Mouse (Mus musculus) midbrain, postnatal 0 days (tissue): ENCODE measurements around the gene Pacsin2. TPM values are rescaled to one million over a fixed set of nuclear protein-coding genes. Genes with fewer than 3 reads are reported as not detected.
A peak's percentile ranks its signal among the peaks of the same experiment; 100 is the strongest.
"Not testable (repeated sequence)": the region's sequence is repeated elsewhere in the genome, so short reads cannot be mapped to it uniquely, and the experiment has no call there.

Experiments used
- ATAC-seq: fragments of 200-750 bp; cut with Nextera tagmentation; 2 replicates; pipeline ENCODE4 v1.8.0; 2017; ENCODE audit warnings: moderate number of reproducible peaks, mild to moderate bottlenecking, moderate TSS enrichment, moderate library complexity; ENCODE audit not compliant: low FRiP score
- DNase-seq: peaks from one replicate; pipeline ENCODE4 v3.0.0-alpha.2; 2015; ENCODE audit warnings: low spot score
- H3K27ac ChIP-seq: fragments of 300-500 bp; sonication (generic); 2 replicates; pipeline ENCODE4 v1.5.1; 2014; ENCODE audit warnings: low read depth, mild to moderate bottlenecking, low read length, mixed read lengths
- H3K27me3 ChIP-seq: fragments of 300-500 bp; sonication (generic); 2 replicates; pipeline ENCODE4 v1.6.1; 2014; ENCODE audit warnings: low read length, control low read depth, mixed read lengths; ENCODE audit not compliant: insufficient read depth
- H3K36me3 ChIP-seq: fragments of 300-500 bp; sonication (generic); 2 replicates; pipeline ENCODE4 v1.6.1; 2014; ENCODE audit warnings: low read length, control low read depth, mixed read lengths; ENCODE audit not compliant: insufficient read depth
- H3K4me1 ChIP-seq: fragments of 300-500 bp; sonication (generic); 2 replicates; pipeline ENCODE4 v1.6.1; 2014; ENCODE audit warnings: mild to moderate bottlenecking, control low read depth, antibody characterized with exemption, low read length, mixed read lengths; ENCODE audit not compliant: insufficient read depth
- H3K4me2 ChIP-seq: fragments of 300-500 bp; sonication (generic); 2 replicates; pipeline ENCODE4 v1.6.1; 2014; ENCODE audit warnings: low read depth, mild to moderate bottlenecking, low read length, mixed read lengths; ENCODE audit not compliant: poor library complexity, severe bottlenecking
- H3K4me3 ChIP-seq: fragments of 300-500 bp; sonication (generic); 2 replicates; pipeline ENCODE4 v1.5.1; 2014; ENCODE audit warnings: low read depth, mild to moderate bottlenecking, low read length, moderate library complexity
- H3K9ac ChIP-seq: fragments of 300-500 bp; sonication (generic); replicated peaks from 2 replicates; pipeline ENCODE4 v1.6.1; 2014; ENCODE audit warnings: mild to moderate bottlenecking, low read length, moderate library complexity, mixed read lengths; ENCODE audit not compliant: poor library complexity, severe bottlenecking
- H3K9me3 ChIP-seq: fragments of 300-500 bp; sonication (generic); 2 replicates; pipeline ENCODE4 v1.6.1; 2016; ENCODE audit warnings: low read length, control low read depth
- CTCF ChIP-seq: IDR thresholded peaks from 2 replicates; pipeline ENCODE4 v1.5.1; 2016; ENCODE audit warnings: antibody characterized with exemption, mild to moderate bottlenecking
- WGBS: fragments of 180-500 bp; shearing (Covaris S2); extraction: QIAGEN DNeasy Blood & Tissue Kit; methylation state at CpG from one replicate; pipeline ENCODE4 v1.1.7; 2014; 5-methylcytosine and 5-hydroxymethylcytosine counted together
- polyA plus RNA-seq: library from polyadenylated mRNA; unstranded; fragments of >200 nt; fragmentation: Nextera tagmentation; extraction: Ambion mirVana; gene quantifications from 2 replicates; pipeline ENCODE4 v1.2.1, GENCODE M21; 2015
- total RNA-seq: library from RNA; depleted of rRNA; stranded (reverse); fragments of >200 nt; gene quantifications from 2 replicates; pipeline ENCODE4 v1.2.3, GENCODE M21; 2014; rRNA removed

Gene Pacsin2
- total RNA-seq (14.6 and 21.3 TPM in 2 replicates), polyA plus RNA-seq (16.2 and 16.7 TPM in 2 replicates)

DNA sequence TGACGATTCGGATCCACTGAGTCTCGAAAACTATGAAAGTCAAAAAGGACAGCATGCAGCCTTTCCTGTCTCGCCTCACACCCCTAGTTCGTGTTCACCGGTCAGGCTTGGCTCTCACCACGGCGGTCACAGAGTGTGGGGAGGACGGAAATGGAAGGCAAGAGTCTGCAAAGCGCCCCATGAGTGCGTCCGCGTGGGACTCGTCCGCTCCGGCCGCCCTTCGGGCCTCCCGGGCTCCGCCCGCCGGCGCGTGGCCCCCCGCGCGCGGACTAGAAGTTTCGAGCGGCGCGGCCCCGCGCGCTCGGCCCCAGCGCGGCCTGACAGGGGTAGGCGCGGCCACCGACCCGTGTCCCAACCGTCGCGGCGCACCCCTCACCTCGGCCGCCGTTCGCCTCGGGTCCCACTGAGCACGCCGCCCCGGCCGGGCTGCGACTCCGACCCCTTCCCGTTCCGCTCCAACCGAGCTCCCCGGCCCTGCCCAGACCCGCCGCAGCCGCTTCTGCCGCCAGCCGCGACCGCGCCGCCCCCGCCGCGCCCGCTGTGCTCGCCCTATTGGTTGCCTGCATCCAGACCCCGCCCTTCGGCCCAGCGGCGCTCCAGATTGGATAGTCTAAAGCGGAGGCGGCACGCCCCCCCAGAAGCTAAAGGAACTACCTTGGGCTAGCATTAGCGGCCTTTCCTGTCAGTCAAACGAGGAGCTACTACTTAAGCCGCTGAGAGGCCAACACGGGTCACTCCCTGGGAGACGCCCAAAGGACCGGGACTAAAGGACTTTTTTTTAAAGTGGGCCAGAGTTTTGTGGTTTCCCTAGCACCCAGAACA lies at the start of gene Pacsin2:
Pacsin2 (minus strand) TSS at position 524 of the 822 bp plus-strand sequence.
- H3K4me1 ChIP-seq, result 0 out of 2 replicates have a peak, but pooled peaks cover 3% of the 10 kb centered on the region
- H3K36me3 ChIP-seq, result no peaks in the 10 kb centered on the region
- peak; percentile 96 for ATAC-seq
- H3K27ac ChIP-seq, result peak within 1 kb of the TSS; percentile 9; the same call in 1 of the 2 replicates
- peak within 1 kb of the TSS; percentile 84 for H3K4me2 ChIP-seq
- no peaks in the 10 kb centered on the region for H3K27me3 ChIP-seq
- peak within 1 kb of the TSS; percentile 60 for H3K9ac ChIP-seq
- H3K9me3 ChIP-seq, result no peaks in the 10 kb centered on the region
- DNase-seq, result peak; percentile 97
- no peak for TF ChIP-seq CTCF
- under 1% methylated on average over 49 of the region's 88 CpGs for WGBS
- H3K4me3 ChIP-seq, result peak within 1 kb of the TSS; percentile 68

DNA sequence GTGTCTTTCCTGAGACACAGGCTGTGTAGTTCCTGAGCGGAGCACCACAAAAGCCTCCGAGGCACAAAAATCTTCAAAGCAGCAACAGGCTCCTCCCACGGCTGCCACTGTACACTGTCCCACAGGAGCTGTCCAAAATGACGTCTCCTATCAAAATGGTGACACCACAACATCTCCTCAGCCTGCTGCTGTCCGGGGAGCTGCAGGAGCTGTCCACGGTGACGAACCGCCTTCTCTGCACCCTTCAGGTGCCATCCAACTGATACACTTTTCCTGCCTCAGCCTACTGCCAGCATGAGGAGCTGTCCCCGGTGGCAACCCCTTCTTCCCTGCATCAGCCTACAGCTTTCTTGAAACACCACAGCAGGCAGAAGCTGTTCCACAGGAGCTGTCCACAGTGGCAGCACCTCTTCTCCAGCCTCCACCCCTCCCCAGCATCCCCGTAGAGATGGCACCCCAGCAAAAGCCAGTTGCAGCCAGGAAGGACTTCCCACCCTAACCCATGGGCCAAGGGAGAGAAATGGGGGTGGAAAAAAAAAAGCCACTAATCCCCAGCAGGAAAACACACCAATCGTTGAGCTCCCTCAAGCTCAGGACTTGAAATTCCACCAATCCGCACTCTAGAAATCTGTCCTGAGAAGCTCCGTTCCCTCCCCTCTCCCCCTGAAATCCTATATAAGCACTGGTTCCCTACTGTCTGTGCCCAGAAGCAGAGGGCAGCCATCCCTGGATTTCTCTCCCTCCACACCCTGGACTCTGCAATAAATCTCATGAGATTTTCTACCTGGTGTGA lies 48.3 kb upstream of the Pacsin2 start:
- TF ChIP-seq CTCF, result no peak
- Histone ChIP-seq H3K4me2 (no peak overlapping the region), H3K4me3 (no peak overlapping the region), H3K36me3 (no peaks in the 10 kb centered on the region), H3K27me3 (no peaks in the 10 kb centered on the region), H3K9me3 (no peaks in the 10 kb centered on the region), H3K9ac (no peak overlapping the region), H3K4me1 (0 out of 2 replicates have a peak, but pooled peaks cover 2% of the 10 kb centered on the region), H3K27ac (no peak overlapping the region)
- whole genome bisulfite sequencing, result 76% methylated on average over 13 of the region's 13 CpGs
- DNase-seq (no peak), ATAC-seq (no peak)

DNA sequence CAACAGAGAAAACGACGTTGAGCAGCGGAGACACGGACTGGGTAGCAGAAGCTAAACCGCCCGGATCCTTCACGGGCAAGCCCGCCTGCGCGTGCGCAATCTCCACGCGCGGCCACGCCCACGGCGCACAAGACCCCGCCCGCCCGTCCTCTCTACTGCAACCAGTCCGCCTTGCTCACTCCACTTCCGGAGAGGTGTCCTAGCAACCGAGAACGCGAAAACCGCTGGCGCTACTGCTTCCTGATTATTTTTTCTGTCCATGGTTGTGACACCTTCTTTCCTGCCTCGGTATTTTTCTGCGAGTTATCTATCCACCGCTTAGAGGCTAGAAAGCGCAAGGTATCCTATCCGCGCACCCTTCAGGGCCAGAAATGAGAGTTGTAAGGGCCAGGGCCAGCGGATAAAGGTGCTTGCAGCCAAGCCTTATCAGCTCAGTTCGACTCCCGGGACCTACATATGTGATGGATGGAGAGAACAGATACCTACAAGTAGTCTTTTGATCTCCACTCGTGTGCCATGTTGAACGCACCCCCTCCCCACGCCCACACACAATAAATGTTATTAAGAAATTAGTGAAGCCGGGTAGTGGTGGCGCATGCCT lies 46.5 kb upstream of the Pacsin2 start, which contains the start of gene Ttll1:
Ttll1 (minus strand) TSS at position 89 of the 601 bp plus-strand sequence.
- no peak for TF ChIP-seq CTCF
- Histone ChIP-seq H3K4me2 (peak within 1 kb of the TSS; percentile 64), H3K36me3 (no peaks in the 10 kb centered on the region; the same call in 1 of the 2 replicates), H3K4me3 (peak within 1 kb of the TSS; percentile 71), H3K4me1 (0 out of 2 replicates have a peak, but pooled peaks cover 2% of the 10 kb centered on the region), H3K27ac (peak within 1 kb of the TSS; percentile 91), H3K9me3 (no peaks in the 10 kb centered on the region), H3K9ac (peak within 1 kb of the TSS; percentile 71), H3K27me3 (no peaks in the 10 kb centered on the region)
- peak; percentile 96 for ATAC-seq
- 12% methylated on average over 41 of the region's 41 CpGs for WGBS
- peak; percentile 95 for DNase-seq

DNA sequence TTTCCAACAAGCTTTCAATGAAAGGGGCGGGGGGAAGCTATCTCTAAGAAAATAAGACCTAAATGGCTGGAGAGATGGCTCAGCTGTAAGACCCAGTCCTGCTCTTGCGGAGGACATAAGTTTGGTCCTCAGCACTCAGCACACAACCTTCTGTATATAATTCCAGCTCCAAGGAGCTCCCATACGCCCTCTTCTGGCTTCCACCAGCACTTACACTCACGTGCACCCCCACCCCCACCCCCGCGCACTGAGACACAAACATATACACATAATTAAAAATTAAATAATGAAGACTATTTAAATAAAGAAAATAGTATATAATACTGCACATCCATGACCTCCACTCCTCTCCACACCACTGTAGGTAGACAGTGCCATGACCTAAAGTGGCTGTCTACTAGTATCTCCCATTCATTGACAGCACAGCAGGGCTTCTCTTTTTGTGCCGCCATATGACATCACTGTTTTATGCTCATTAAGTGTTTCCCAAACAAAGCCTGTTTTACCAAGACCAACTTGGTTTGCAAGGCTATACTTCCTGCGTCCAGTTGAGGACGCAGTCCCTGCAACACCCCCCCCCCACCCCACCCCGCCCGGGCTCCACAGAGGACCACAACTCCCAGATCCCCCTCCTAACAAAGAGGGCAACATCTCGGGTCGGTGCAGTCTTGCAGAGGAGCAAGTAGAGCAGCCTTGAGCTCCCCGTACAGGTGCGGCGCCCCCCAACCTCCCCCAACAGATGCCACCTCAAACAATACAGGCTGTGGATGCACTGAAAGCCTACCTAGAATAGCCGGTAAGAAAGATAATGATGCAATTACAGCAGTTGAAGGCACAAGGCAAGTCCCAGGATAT lies 45.8 kb upstream of the Pacsin2 start:
- H3K27ac ChIP-seq, result peak overlapping the region; percentile 91
- H3K4me3 ChIP-seq, result peak overlapping the region; percentile 71
- H3K36me3 ChIP-seq, result no peaks in the 10 kb centered on the region; the same call in 1 of the 2 replicates
- DNase-seq, result peak; percentile 57
- peak overlapping the region; percentile 71 for H3K9ac ChIP-seq
- WGBS, result 25% methylated on average over 17 of the region's 17 CpGs
- ATAC-seq, result peak; percentile 79
- H3K27me3 ChIP-seq, result no peaks in the 10 kb centered on the region
- H3K4me2 ChIP-seq, result peak overlapping the region; percentile 64
- no peaks in the 10 kb centered on the region for H3K9me3 ChIP-seq
- 0 out of 2 replicates have a peak, but pooled peaks cover 2% of the 10 kb centered on the region for H3K4me1 ChIP-seq
- peak; percentile 44 for TF ChIP-seq CTCF

DNA sequence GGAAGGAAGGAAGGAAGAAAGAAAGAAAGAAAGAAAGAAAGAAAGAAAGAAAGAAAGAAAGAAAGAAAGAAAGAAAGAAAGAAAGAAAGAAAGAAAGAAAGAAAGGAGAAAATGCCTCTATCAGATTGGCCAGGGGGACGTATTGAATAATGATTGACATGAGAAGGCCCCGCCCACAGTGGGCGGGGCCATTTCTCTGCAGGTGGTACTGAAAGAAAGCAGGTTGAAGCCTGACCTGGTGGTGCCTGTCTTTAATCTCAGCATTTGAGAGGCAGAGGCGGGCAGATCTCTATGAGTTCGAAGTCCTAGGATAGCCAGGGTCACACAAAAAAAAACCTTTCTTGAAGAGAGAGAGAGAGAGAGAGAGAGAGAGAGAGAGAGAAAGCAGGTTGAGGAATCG lies 37.1 kb upstream of the Pacsin2 start:
- H3K4me3 ChIP-seq, DNase-seq, H3K27ac ChIP-seq, H3K9ac ChIP-seq, H3K4me1 ChIP-seq, H3K27me3 ChIP-seq, ATAC-seq, H3K9me3 ChIP-seq, H3K4me2 ChIP-seq: not testable (repeated sequence)
- 76% methylated on average over 5 of the region's 6 CpGs for WGBS
- peaks cover 57% of the 10 kb centered on the region for H3K36me3 ChIP-seq
